Mouse (Mus musculus): Measurements from ENCODE around the gene Acap3. TPM values are rescaled to one million over a fixed set of nuclear protein-coding genes. Genes with fewer than 3 reads are reported as not detected.

Acap3 gene
- total and polyA plus RNA-seq, 2 experiments from 2014 or later: 84.2 to 116 TPM

- H3K4me3 ChIP-seq (ENCODE audit: low read depth, low read length): no peak overlapping the region
- peak; percentile 34 for DNase-seq
- H3K36me3 ChIP-seq (ENCODE audit: insufficient read depth): peaks cover 94% of the 10 kb centered on the region
- ATAC-seq: peak; percentile 71
- H3K4me2 ChIP-seq (ENCODE audit: low read depth): no peak overlapping the region
- H3K9ac ChIP-seq: no peak overlapping the region
- no peaks in the 10 kb centered on the region for H3K4me1 ChIP-seq (ENCODE audit: insufficient read depth)
- H3K27ac ChIP-seq (ENCODE audit: low read depth, low read length): no peak overlapping the region
- no peak for TF ChIP-seq CTCF (IDR thresholded peaks at IDR 0.05; ENCODE audit: low read depth)
- H3K27me3 ChIP-seq (ENCODE audit: insufficient read depth, low read length): no peaks in the 10 kb centered on the region
- H3K9me3 ChIP-seq (ENCODE audit: low read length): no peaks in the 10 kb centered on the region
- WGBS: 61% methylated on average over 3 of the region's 3 CpGs
These were observed 9.6 kb downstream of the Acap3 start for GRCm38 (mm10) chr4:155901205-155901604.

GRCm38 (mm10) chr4:155903246-155903645, 11.6 kb downstream of the Acap3 start:
- no peak for DNase-seq
- TF ChIP-seq CTCF (IDR thresholded peaks at IDR 0.05; ENCODE audit: low read depth): no peak

GRCm38 (mm10) chr4:155904318-155905102, 12.9 kb downstream of the Acap3 start:
- DNase-seq (peak; percentile 42), ATAC-seq (no peak)
- H3K9me3 ChIP-seq (ENCODE audit: low read length): no peaks in the 10 kb centered on the region
- H3K4me1 ChIP-seq (ENCODE audit: insufficient read depth): no peaks in the 10 kb centered on the region
- H3K9ac ChIP-seq: no peak overlapping the region
- 92% methylated on average over 13 of the region's 13 CpGs for WGBS
- TF ChIP-seq CTCF (IDR thresholded peaks at IDR 0.05; ENCODE audit: low read depth): peak; percentile 57
- no peak overlapping the region for H3K27ac ChIP-seq (ENCODE audit: low read depth, low read length)
- H3K27me3 ChIP-seq (ENCODE audit: insufficient read depth, low read length): no peaks in the 10 kb centered on the region
- H3K4me3 ChIP-seq (ENCODE audit: low read depth, low read length): no peak overlapping the region
- peaks cover 79% of the 10 kb centered on the region for H3K36me3 ChIP-seq (ENCODE audit: insufficient read depth)
- H3K4me2 ChIP-seq (ENCODE audit: low read depth): no peak overlapping the region

More at GRCm38 (mm10) chr4:155903246-155903645, 11.6 kb downstream of the Acap3 start:
- no peaks in the 10 kb centered on the region for H3K4me1 ChIP-seq (ENCODE audit: insufficient read depth)
- no peak for ATAC-seq
- no peak overlapping the region for H3K4me2 ChIP-seq (ENCODE audit: low read depth)
- H3K36me3 ChIP-seq (ENCODE audit: insufficient read depth): peaks cover 92% of the 10 kb centered on the region
- H3K27ac ChIP-seq (ENCODE audit: low read depth, low read length): no peak overlapping the region
- H3K9ac ChIP-seq: no peak overlapping the region
- WGBS: 96% methylated on average over 13 of the region's 13 CpGs
- H3K4me3 ChIP-seq (ENCODE audit: low read depth, low read length): no peak overlapping the region
- no peaks in the 10 kb centered on the region for H3K9me3 ChIP-seq (ENCODE audit: low read length)
- no peaks in the 10 kb centered on the region for H3K27me3 ChIP-seq (ENCODE audit: insufficient read depth, low read length)

GRCm38 (mm10) chr4:155905634-155906033, 14.0 kb downstream of the Acap3 start:
- ATAC-seq (no peak), DNase-seq (no peak)
- Histone ChIP-seq H3K9ac (no peak overlapping the region), H3K27me3 (ENCODE audit: insufficient read depth, low read length) (no peaks in the 10 kb centered on the region), H3K36me3 (ENCODE audit: insufficient read depth) (peaks cover 68% of the 10 kb centered on the region), H3K4me1 (ENCODE audit: insufficient read depth) (no peaks in the 10 kb centered on the region), H3K4me2 (ENCODE audit: low read depth) (no peak overlapping the region), H3K4me3 (ENCODE audit: low read depth, low read length) (no peak overlapping the region), H3K9me3 (ENCODE audit: low read length) (no peaks in the 10 kb centered on the region), H3K27ac (ENCODE audit: low read depth, low read length) (no peak overlapping the region)
- no peak for TF ChIP-seq CTCF (IDR thresholded peaks at IDR 0.05; ENCODE audit: low read depth)
- 90% methylated on average over 13 of the region's 13 CpGs for WGBS

GRCm38 (mm10) chr4:155906125-155906524, 14.5 kb downstream of the Acap3 start:
- Histone ChIP-seq H3K4me1 (ENCODE audit: insufficient read depth) (no peaks in the 10 kb centered on the region), H3K9ac (no peak overlapping the region), H3K36me3 (ENCODE audit: insufficient read depth) (peaks cover 63% of the 10 kb centered on the region), H3K27ac (ENCODE audit: low read depth, low read length) (no peak overlapping the region), H3K9me3 (ENCODE audit: low read length) (no peaks in the 10 kb centered on the region), H3K4me2 (ENCODE audit: low read depth) (no peak overlapping the region), H3K27me3 (ENCODE audit: insufficient read depth, low read length) (no peaks in the 10 kb centered on the region), H3K4me3 (ENCODE audit: low read depth, low read length) (no peak overlapping the region)
- TF ChIP-seq CTCF (IDR thresholded peaks at IDR 0.05; ENCODE audit: low read depth): no peak
- 83% methylated on average over 9 of the region's 9 CpGs for WGBS
- ATAC-seq: no peak
- DNase-seq: no peak

GRCm38 (mm10) chr4:155907003-155907402, 15.4 kb downstream of the Acap3 start:
- H3K9ac ChIP-seq: no peak overlapping the region
- H3K4me3 ChIP-seq (ENCODE audit: low read depth, low read length): no peak overlapping the region
- no peak for ATAC-seq
- H3K27me3 ChIP-seq (ENCODE audit: insufficient read depth, low read length): no peaks in the 10 kb centered on the region
- 86% methylated on average over 11 of the region's 11 CpGs for WGBS
- peaks cover 54% of the 10 kb centered on the region for H3K36me3 ChIP-seq (ENCODE audit: insufficient read depth)
- H3K4me2 ChIP-seq (ENCODE audit: low read depth): no peak overlapping the region
- H3K27ac ChIP-seq (ENCODE audit: low read depth, low read length): no peak overlapping the region
- DNase-seq: no peak
- no peaks in the 10 kb centered on the region for H3K4me1 ChIP-seq (ENCODE audit: insufficient read depth)
- no peak for TF ChIP-seq CTCF (IDR thresholded peaks at IDR 0.05; ENCODE audit: low read depth)
- H3K9me3 ChIP-seq (ENCODE audit: low read length): no peaks in the 10 kb centered on the region

GRCm38 (mm10) chr4:155908281-155908680, 16.7 kb downstream of the Acap3 start:
- 0 out of 2 replicates have a peak, but pooled peaks have one; percentile 19 for ATAC-seq
- Histone ChIP-seq H3K9me3 (ENCODE audit: low read length) (no peaks in the 10 kb centered on the region), H3K9ac (no peak overlapping the region), H3K27me3 (ENCODE audit: insufficient read depth, low read length) (no peaks in the 10 kb centered on the region), H3K4me3 (ENCODE audit: low read depth, low read length) (no peak overlapping the region), H3K4me2 (ENCODE audit: low read depth) (no peak overlapping the region), H3K27ac (ENCODE audit: low read depth, low read length) (no peak overlapping the region), H3K36me3 (ENCODE audit: insufficient read depth) (peaks cover 41% of the 10 kb centered on the region), H3K4me1 (ENCODE audit: insufficient read depth) (no peaks in the 10 kb centered on the region)
- TF ChIP-seq CTCF (IDR thresholded peaks at IDR 0.05; ENCODE audit: low read depth): no peak
- 76% methylated on average over 7 of the region's 7 CpGs for WGBS
- no peak for DNase-seq
